Mouse (Mus musculus) embryonic facial prominence, embryonic 12.5 days (tissue): ENCODE results near the gene Adamts15. TPM values are rescaled to one million over a fixed set of nuclear protein-coding genes. Genes with fewer than 3 reads are reported as not detected.

Experiments used
- ATAC-seq: fragments of 200-750 bp; cut with Nextera tagmentation; 2 replicates; pipeline ENCODE4 v1.8.0; 2017; ENCODE audit not compliant: insufficient number of reproducible peaks, insufficient read depth, low FRiP score, low TSS enrichment
- H3K27ac ChIP-seq: fragments of 300-500 bp; sonication (generic); 2 replicates; pipeline ENCODE4 v1.5.1; 2016; ENCODE audit warnings: mild to moderate bottlenecking
- H3K27me3 ChIP-seq: fragments of 300-500 bp; sonication (generic); 2 replicates; pipeline ENCODE4 v1.6.1; 2016; ENCODE audit warnings: mild to moderate bottlenecking, moderate library complexity
- H3K36me3 ChIP-seq: fragments of 300-500 bp; sonication (generic); 2 replicates; pipeline ENCODE4 v1.6.1; 2016; ENCODE audit warnings: mild to moderate bottlenecking
- H3K4me1 ChIP-seq: fragments of 300-500 bp; sonication (generic); 2 replicates; pipeline ENCODE4 v1.6.1; 2016
- H3K4me2 ChIP-seq: fragments of 300-500 bp; sonication (generic); replicated peaks from 2 replicates; pipeline ENCODE4 v1.6.1; 2016; ENCODE audit warnings: mild to moderate bottlenecking, moderate library complexity
- H3K4me3 ChIP-seq: fragments of 300-500 bp; sonication (generic); 2 replicates; pipeline ENCODE4 v1.5.1; 2016; ENCODE audit warnings: mild to moderate bottlenecking
- H3K9ac ChIP-seq: fragments of 300-500 bp; sonication (generic); 2 replicates; pipeline ENCODE4 v1.6.1; 2016; ENCODE audit warnings: mild to moderate bottlenecking, moderate library complexity
- H3K9me3 ChIP-seq: fragments of 300-500 bp; sonication (generic); 2 replicates; pipeline ENCODE4 v1.6.1; 2016; ENCODE audit warnings: mild to moderate bottlenecking, moderate library complexity
- WGBS: fragments of 180-500 bp; shearing (Covaris S2); methylation state at CpG from one replicate; pipeline ENCODE4 v1.1.7; 2016; 5-methylcytosine and 5-hydroxymethylcytosine counted together
- polyA plus RNA-seq: library from polyadenylated mRNA; unstranded; fragments of >200 nt; fragmentation: Nextera tagmentation; extraction: Ambion mirVana; gene quantifications from 2 replicates; pipeline ENCODE4 v1.2.1, GENCODE M21; 2016

Adamts15 gene
- polyA plus RNA-seq, 1 experiment from 2014 or later = 22.4 TPM

- Histone ChIP-seq H3K9me3 (no peaks in the 10 kb centered on the region), H3K9ac (no peak overlapping the region), H3K27me3 (no peaks in the 10 kb centered on the region), H3K4me1 (no peaks in the 10 kb centered on the region), H3K4me3 (no peak overlapping the region), H3K4me2 (no peak overlapping the region), H3K36me3 (peaks cover 42% of the 10 kb centered on the region), H3K27ac (no peak overlapping the region)
- ATAC-seq = no peak
- 86% methylated on average over 4 of the region's 4 CpGs for WGBS
Observed at GRCm38 (mm10) chr9:30906426-30906825, 15.8 kb downstream of the Adamts15 start.

GRCm38 (mm10) chr9:30905861-30906260 lies 16.4 kb downstream of the Adamts15 start:
- H3K4me3 ChIP-seq = no peak overlapping the region

GRCm38 (mm10) chr9:30903266-30903665 lies 19.0 kb downstream of the Adamts15 start:
- no peak overlapping the region for H3K27ac ChIP-seq
- ATAC-seq = no peak
- H3K36me3 ChIP-seq = peaks cover 38% of the 10 kb centered on the region
- H3K9me3 ChIP-seq = no peaks in the 10 kb centered on the region
- H3K27me3 ChIP-seq = no peaks in the 10 kb centered on the region
- H3K4me1 ChIP-seq = no peaks in the 10 kb centered on the region
- WGBS = 94% methylated on average over 5 of the region's 5 CpGs
- H3K4me2 ChIP-seq = no peak overlapping the region
- no peak overlapping the region for H3K9ac ChIP-seq
- H3K4me3 ChIP-seq = no peak overlapping the region

More at GRCm38 (mm10) chr9:30905861-30906260, 16.4 kb downstream of the Adamts15 start:
- no peak overlapping the region for H3K9ac ChIP-seq
- no peak overlapping the region for H3K27ac ChIP-seq
- H3K27me3 ChIP-seq = no peaks in the 10 kb centered on the region
- peaks cover 40% of the 10 kb centered on the region for H3K36me3 ChIP-seq
- H3K4me1 ChIP-seq = no peaks in the 10 kb centered on the region
- ATAC-seq = no peak
- H3K4me2 ChIP-seq = no peak overlapping the region
- 86% methylated on average over 10 of the region's 10 CpGs for WGBS
- no peaks in the 10 kb centered on the region for H3K9me3 ChIP-seq

- Histone ChIP-seq H3K9ac (no peak overlapping the region), H3K4me3 (no peak overlapping the region), H3K9me3 (no peaks in the 10 kb centered on the region), H3K27ac (no peak overlapping the region), H3K36me3 (peaks cover 38% of the 10 kb centered on the region), H3K27me3 (no peaks in the 10 kb centered on the region), H3K4me1 (no peaks in the 10 kb centered on the region), H3K4me2 (no peak overlapping the region)
- 94% methylated on average over 7 of the region's 7 CpGs for WGBS
- no peak for ATAC-seq
Observed at GRCm38 (mm10) chr9:30902641-30903040, 19.6 kb downstream of the Adamts15 start.

GRCm38 (mm10) chr9:30902152-30902551 lies 20.1 kb downstream of the Adamts15 start:
- H3K9me3 ChIP-seq = no peaks in the 10 kb centered on the region
- no peak overlapping the region for H3K27ac ChIP-seq
- H3K36me3 ChIP-seq = peaks cover 38% of the 10 kb centered on the region
- WGBS = 95% methylated on average over 19 of the region's 19 CpGs
- no peaks in the 10 kb centered on the region for H3K4me1 ChIP-seq
- no peak overlapping the region for H3K4me2 ChIP-seq
- H3K4me3 ChIP-seq = no peak overlapping the region
- H3K27me3 ChIP-seq = no peaks in the 10 kb centered on the region
- no peak for ATAC-seq
- H3K9ac ChIP-seq = no peak overlapping the region

GRCm38 (mm10) chr9:30897169-30897568 lies 25.1 kb downstream of the Adamts15 start:
- Histone ChIP-seq H3K27me3 (no peaks in the 10 kb centered on the region), H3K9ac (no peak overlapping the region), H3K36me3 (peaks cover 16% of the 10 kb centered on the region), H3K4me2 (no peak overlapping the region), H3K4me3 (no peak overlapping the region), H3K9me3 (no peaks in the 10 kb centered on the region), H3K4me1 (no peaks in the 10 kb centered on the region), H3K27ac (no peak overlapping the region)
- 85% methylated on average over 2 of the region's 2 CpGs for WGBS
- no peak for ATAC-seq

- Histone ChIP-seq H3K9ac (no peak overlapping the region), H3K36me3 (peaks cover 12% of the 10 kb centered on the region), H3K27ac (no peak overlapping the region), H3K9me3 (no peaks in the 10 kb centered on the region), H3K27me3 (no peaks in the 10 kb centered on the region), H3K4me2 (no peak overlapping the region), H3K4me1 (no peaks in the 10 kb centered on the region), H3K4me3 (no peak overlapping the region)
- 78% methylated on average over 5 of the region's 5 CpGs for WGBS
- no peak for ATAC-seq
Observed at GRCm38 (mm10) chr9:30896752-30897151, 25.5 kb downstream of the Adamts15 start.

- Histone ChIP-seq H3K4me3 (no peak overlapping the region), H3K27ac (no peak overlapping the region), H3K4me1 (no peaks in the 10 kb centered on the region), H3K36me3 (peaks cover 5% of the 10 kb centered on the region), H3K27me3 (no peaks in the 10 kb centered on the region), H3K9ac (no peak overlapping the region), H3K4me2 (no peak overlapping the region), H3K9me3 (no peaks in the 10 kb centered on the region)
- no peak for ATAC-seq
- 92% methylated on average over 3 of the region's 3 CpGs for WGBS
Observed at GRCm38 (mm10) chr9:30895618-30896017, 26.6 kb downstream of the Adamts15 start.

- H3K4me1 ChIP-seq = no peaks in the 10 kb centered on the region
- no peaks in the 10 kb centered on the region for H3K36me3 ChIP-seq
- no peak overlapping the region for H3K27ac ChIP-seq
- no peak overlapping the region for H3K4me3 ChIP-seq
- no peaks in the 10 kb centered on the region for H3K9me3 ChIP-seq
- no peak overlapping the region for H3K4me2 ChIP-seq
- H3K9ac ChIP-seq = no peak overlapping the region
- ATAC-seq = no peak
- 83% methylated on average over 3 of the region's 3 CpGs for WGBS
- no peaks in the 10 kb centered on the region for H3K27me3 ChIP-seq
Observed at GRCm38 (mm10) chr9:30886276-30886675, 36.0 kb downstream of the Adamts15 start.

- H3K4me3 ChIP-seq = no peak overlapping the region
- no peaks in the 10 kb centered on the region for H3K27me3 ChIP-seq
- H3K4me1 ChIP-seq = no peaks in the 10 kb centered on the region
- no peak overlapping the region for H3K4me2 ChIP-seq
- no peak for ATAC-seq
- H3K9ac ChIP-seq = no peak overlapping the region
- H3K27ac ChIP-seq = no peak overlapping the region
- no peaks in the 10 kb centered on the region for H3K9me3 ChIP-seq
- no peaks in the 10 kb centered on the region for H3K36me3 ChIP-seq
- WGBS = 83% methylated on average over 9 of the region's 9 CpGs
Observed at GRCm38 (mm10) chr9:30880553-30880952, 41.7 kb downstream of the Adamts15 start.

GRCm38 (mm10) chr9:30879947-30880273 lies 42.3 kb downstream of the Adamts15 start:
- Histone ChIP-seq H3K9me3 (no peaks in the 10 kb centered on the region), H3K4me2 (no peak overlapping the region), H3K4me1 (no peaks in the 10 kb centered on the region), H3K36me3 (no peaks in the 10 kb centered on the region), H3K9ac (no peak overlapping the region), H3K27me3 (no peaks in the 10 kb centered on the region), H3K27ac (no peak overlapping the region), H3K4me3 (no peak overlapping the region)
- WGBS = 91% methylated on average over 2 of the region's 2 CpGs
- ATAC-seq = no peak

- H3K4me3 ChIP-seq = no peak overlapping the region
- WGBS = 84% methylated on average over 7 of the region's 7 CpGs
- H3K27ac ChIP-seq = no peak overlapping the region
- no peaks in the 10 kb centered on the region for H3K9me3 ChIP-seq
- H3K4me2 ChIP-seq = no peak overlapping the region
- no peaks in the 10 kb centered on the region for H3K36me3 ChIP-seq
- ATAC-seq = no peak
- H3K27me3 ChIP-seq = no peaks in the 10 kb centered on the region
- H3K4me1 ChIP-seq = no peaks in the 10 kb centered on the region
- H3K9ac ChIP-seq = no peak overlapping the region
Observed at GRCm38 (mm10) chr9:30879248-30879946, 42.9 kb downstream of the Adamts15 start.
